Mouse (Mus musculus) megakaryocyte, embryonic 14.5 days (primary cell): ENCODE results near the gene Smbd1.

Experiments
- FLI1 ChIP-seq: IDR thresholded peaks from 2 replicates; pipeline ENCODE4 v1.6.1; 2012; ENCODE audit warnings: low read length, inconsistent platforms, mixed read lengths
- GATA1 ChIP-seq: IDR thresholded peaks from 3 replicates; pipeline ENCODE4 v1.6.1; 2012; ENCODE audit warnings: mixed read lengths, low read length, inconsistent platforms, borderline replicate concordance

DNA sequence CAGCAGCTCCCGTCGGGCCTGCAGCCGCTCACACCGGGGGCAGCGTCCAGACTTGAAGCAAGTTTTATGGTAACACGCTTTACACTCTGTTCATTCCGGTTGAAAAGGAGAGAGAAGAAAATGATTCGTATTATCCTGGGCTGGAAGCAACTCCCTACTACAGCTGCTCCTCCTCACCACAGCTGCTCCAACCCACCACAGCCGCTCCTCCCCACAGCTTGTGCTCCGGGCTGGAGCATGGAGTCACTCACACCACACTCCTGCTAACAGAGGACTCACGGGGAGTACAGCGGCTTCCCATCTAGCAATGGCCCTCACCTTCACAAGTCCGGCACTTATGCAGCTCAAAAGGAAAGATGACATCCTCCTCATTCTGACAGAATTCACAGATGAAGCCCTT is 13.8 kb upstream of the Smbd1 start:
- TF ChIP-seq FLI1 = no peak
- no peak for TF ChIP-seq GATA1
